Mouse (Mus musculus) C2C12 (cell line): ENCODE data around the gene Myh4.

Experiments used
- CEBPB ChIP-seq: IDR thresholded peaks from one replicate; pipeline ENCODE4 v1.6.1; 2011; ENCODE audit warnings: low read depth, mild to moderate bottlenecking, control low read depth, moderate library complexity
- CTCF ChIP-seq: IDR thresholded peaks from one replicate; pipeline ENCODE4 v1.5.1; 2011; ENCODE audit not compliant: control insufficient read depth, insufficient read depth, insufficient read length
- FOSL1 ChIP-seq: IDR thresholded peaks from one replicate; pipeline ENCODE4 v1.8.0; 2011; ENCODE audit warnings: mild to moderate bottlenecking, low read length; ENCODE audit not compliant: poor library complexity, insufficient read depth, severe bottlenecking
- MAX ChIP-seq: IDR thresholded peaks from one replicate; pipeline ENCODE4 v1.6.1; 2011; ENCODE audit warnings: mild to moderate bottlenecking, control low read depth
- MYOD1 ChIP-seq: IDR thresholded peaks from one replicate; pipeline ENCODE4 v1.6.1; 2011; ENCODE audit warnings: low read depth; ENCODE audit not compliant: control insufficient read depth, insufficient read length
- MYOG ChIP-seq: IDR thresholded peaks from one replicate; pipeline ENCODE4 v1.6.1; 2011; ENCODE audit not compliant: control insufficient read depth, insufficient read length; ENCODE audit errors: extremely low read depth
- USF1 ChIP-seq: IDR thresholded peaks from one replicate; pipeline ENCODE4 v1.6.1; 2011; ENCODE audit warnings: low read depth, mild to moderate bottlenecking, control low read depth, moderate library complexity

DNA sequence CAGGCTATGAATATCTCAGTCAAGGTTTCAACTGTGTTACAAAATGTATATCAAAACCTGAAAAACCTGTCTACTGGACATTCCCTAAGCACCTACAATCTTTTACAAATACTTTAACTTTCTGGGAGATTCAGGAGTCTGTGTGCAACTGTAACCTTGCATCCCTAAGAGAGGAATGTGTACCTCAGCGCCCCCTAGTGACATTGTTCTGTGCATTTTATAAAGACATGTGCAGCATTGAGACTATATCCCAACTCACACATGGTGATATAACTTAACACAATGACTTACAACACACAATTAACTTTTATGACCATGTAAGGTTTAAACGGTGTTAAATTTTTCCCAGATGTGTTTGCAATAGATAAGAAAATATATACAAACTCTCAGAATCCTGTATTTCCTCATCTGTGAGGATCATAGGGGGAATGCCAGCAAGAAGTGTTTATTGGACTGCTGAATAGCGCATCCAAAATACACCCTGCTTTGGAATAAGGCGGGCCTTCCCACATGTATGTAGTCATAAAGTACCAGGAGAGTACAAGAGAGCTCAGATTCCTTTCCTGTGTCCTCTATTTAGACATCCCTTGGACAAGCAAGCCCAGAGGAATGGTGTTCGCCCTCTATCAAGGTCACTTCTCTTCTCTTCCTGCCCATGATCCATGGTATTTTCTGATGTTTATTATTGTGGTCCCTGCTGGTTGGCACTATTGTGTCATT, 2.0 kb upstream of the Myh4 start:
- TF ChIP-seq CTCF (no peak), MAX (no peak), CEBPB (no peak), USF1 (no peak), MYOG (no peak), MYOD1 (no peak), FOSL1 (no peak)
